Mouse (Mus musculus) MEL (cell line): ENCODE results near the gene Erich6b. TPM values are rescaled to one million over a fixed set of nuclear protein-coding genes. Genes with fewer than 3 reads are reported as not detected.

ENCODE experiments used
- DNase-seq: peaks from one replicate; pipeline ENCODE4 v3.0.0; 2011; ENCODE audit warnings: low read depth, low spot score
- H3K27ac ChIP-seq: 2 replicates; pipeline ENCODE4 v1.5.1; 2012; ENCODE audit warnings: low read depth, mild to moderate bottlenecking, control low read depth, low read length, moderate library complexity; ENCODE audit not compliant: control insufficient read depth
- H3K27me3 ChIP-seq, 2 experiments: fragments of 150-350 bp in 1 of 2; sonication (generic) in 1 of 2; 2 replicates each; pipeline ENCODE4 v1.6.1; 2012; ENCODE audit warnings: low read length in 2 of 2, mild to moderate bottlenecking in 2 of 2, improper control_type of control experiment in 1 of 2, moderate library complexity in 1 of 2; ENCODE audit not compliant: insufficient read depth in 2 of 2, control insufficient read depth in 1 of 2
- H3K36me3 ChIP-seq, 2 experiments: 2 replicates each; pipeline ENCODE4 v1.6.1; 2012 to 2014; ENCODE audit warnings: low read length in 2 of 2, improper control_type of control experiment in 1 of 2, inconsistent platforms in 1 of 2, mild to moderate bottlenecking in 1 of 2; ENCODE audit not compliant: insufficient read depth in 2 of 2, control insufficient read depth in 1 of 2
- H3K4me1 ChIP-seq, 2 experiments: fragments of 150-350 bp in 1 of 2; sonication (generic) in 1 of 2; 2 replicates each; pipeline ENCODE4 v1.6.1; 2012; ENCODE audit warnings: low read length in 2 of 2, improper control_type of control experiment in 1 of 2, mild to moderate bottlenecking in 1 of 2; ENCODE audit not compliant: insufficient read depth in 2 of 2, control insufficient read depth in 1 of 2
- H3K4me3 ChIP-seq, 2 experiments: fragments of 150-350 bp in 1 of 2; sonication (generic) in 1 of 2; 2 replicates each; pipeline ENCODE4 v1.5.1; 2012; ENCODE audit warnings: low read depth in 2 of 2, low read length in 2 of 2, mild to moderate bottlenecking in 2 of 2, moderate library complexity in 2 of 2, control low read depth in 1 of 2, improper control_type of control experiment in 1 of 2; ENCODE audit not compliant: control insufficient read depth in 1 of 2, insufficient read depth in 1 of 2
- H3K79me2 ChIP-seq: 2 replicates; pipeline ENCODE4 v1.6.1; 2012; ENCODE audit warnings: mild to moderate bottlenecking, low read length, moderate library complexity; ENCODE audit not compliant: control insufficient read depth, poor library complexity, insufficient read depth
- H3K9ac ChIP-seq: 2 replicates; pipeline ENCODE4 v1.6.1; 2012; ENCODE audit warnings: low read depth, mild to moderate bottlenecking, control low read depth, low read length, moderate library complexity; ENCODE audit not compliant: control insufficient read depth, poor library complexity, severe bottlenecking
- H3K9me3 ChIP-seq: fragments of 150-350 bp; sonication (generic); replicated peaks from 2 replicates; pipeline ENCODE4 v1.6.1; 2012; ENCODE audit warnings: mild to moderate bottlenecking, low read length, improper control_type of control experiment, moderate library complexity; ENCODE audit not compliant: insufficient read depth
- CHD1 ChIP-seq: IDR thresholded peaks from 2 replicates; pipeline ENCODE4 v1.6.1; 2012; ENCODE audit warnings: low read depth, mild to moderate bottlenecking, inconsistent platforms, low read length, improper control_type of control experiment
- EP300 ChIP-seq, 2 experiments: IDR thresholded peaks; 2 replicates each; pipeline ENCODE4 v1.6.1; 2011; ENCODE audit warnings: improper control_type of control experiment in 2 of 2, low read length in 2 of 2, low read depth in 1 of 2, mild to moderate bottlenecking in 1 of 2
- ETS1 ChIP-seq: IDR thresholded peaks from 2 replicates; pipeline ENCODE4 v1.6.1; 2012; ENCODE audit warnings: low read depth, mild to moderate bottlenecking, inconsistent platforms, low read length, improper control_type of control experiment, moderate library complexity
- GABPA ChIP-seq: IDR thresholded peaks from 2 replicates; pipeline ENCODE4 v1.6.1; 2012; ENCODE audit warnings: low read depth, mild to moderate bottlenecking, inconsistent platforms, low read length, improper control_type of control experiment, moderate library complexity
- HCFC1 ChIP-seq: IDR thresholded peaks from 2 replicates; pipeline ENCODE4 v1.6.1; 2012; ENCODE audit warnings: low read depth, mild to moderate bottlenecking, inconsistent platforms, low read length, improper control_type of control experiment, moderate library complexity
- KAT2A ChIP-seq: conservative IDR thresholded peaks from 2 replicates; pipeline ENCODE4 v1.6.1; 2012; ENCODE audit warnings: low read depth, low read length, improper control_type of control experiment, inconsistent platforms
- MAX ChIP-seq: IDR thresholded peaks from 2 replicates; pipeline ENCODE4 v1.6.1; 2011; ENCODE audit warnings: low read length, improper control_type of control experiment
- MEF2A ChIP-seq: IDR thresholded peaks from 2 replicates; pipeline ENCODE4 v1.6.1; 2014; ENCODE audit warnings: low read depth, mild to moderate bottlenecking, inconsistent platforms, low read length, improper control_type of control experiment; ENCODE audit not compliant: poor library complexity, insufficient replicate concordance, severe bottlenecking; ENCODE audit errors: extremely low read depth
- NRF1 ChIP-seq: IDR thresholded peaks from 2 replicates; pipeline ENCODE4 v1.6.1; 2014; ENCODE audit warnings: low read depth, mild to moderate bottlenecking, inconsistent platforms, low read length, improper control_type of control experiment, moderate library complexity; ENCODE audit not compliant: poor library complexity, insufficient read depth, severe bottlenecking
- POLR2A ChIP-seq, 2 experiments: IDR thresholded peaks; 2 replicates each; pipeline ENCODE4 v1.6.1; 2011 to 2012; ENCODE audit warnings: low read length in 2 of 2, mild to moderate bottlenecking in 2 of 2, control low read depth in 1 of 2, improper control_type of control experiment in 1 of 2, low read depth in 1 of 2, moderate library complexity in 1 of 2; ENCODE audit not compliant: control insufficient read depth in 1 of 2, insufficient read depth in 1 of 2, poor library complexity in 1 of 2
- POLR2AphosphoS2 ChIP-seq: IDR thresholded peaks from 2 replicates; pipeline ENCODE4 v1.6.1; 2011; ENCODE audit warnings: low read length, improper control_type of control experiment
- RAD21 ChIP-seq: IDR thresholded peaks from 2 replicates; pipeline ENCODE4 v1.6.1; 2011; ENCODE audit warnings: mild to moderate bottlenecking, low read depth, low read length, improper control_type of control experiment
- RCOR1 ChIP-seq: IDR thresholded peaks from 2 replicates; pipeline ENCODE4 v1.6.1; 2012; ENCODE audit warnings: low read depth, mild to moderate bottlenecking, inconsistent platforms, low read length, improper control_type of control experiment
- TAL1 ChIP-seq: IDR thresholded peaks from 2 replicates; pipeline ENCODE4 v1.6.1; 2012; ENCODE audit warnings: mild to moderate bottlenecking, inconsistent platforms, low read length, moderate library complexity, mixed read lengths
- TCF12 ChIP-seq: IDR thresholded peaks from 2 replicates; pipeline ENCODE4 v1.6.1; 2014; ENCODE audit warnings: low read depth, mild to moderate bottlenecking, inconsistent platforms, low read length, improper control_type of control experiment, moderate library complexity
- UBTF ChIP-seq: IDR thresholded peaks from 2 replicates; pipeline ENCODE4 v1.6.1; 2012; ENCODE audit warnings: low read depth, mild to moderate bottlenecking, inconsistent platforms, low read length, improper control_type of control experiment, moderate library complexity, borderline replicate concordance; ENCODE audit not compliant: insufficient read depth
- ZKSCAN1 ChIP-seq: IDR thresholded peaks from 2 replicates; pipeline ENCODE4 v1.6.1; 2012; ENCODE audit warnings: low read depth, mild to moderate bottlenecking, inconsistent platforms, low read length, improper control_type of control experiment, moderate library complexity
- ZMIZ1 ChIP-seq: IDR thresholded peaks from 2 replicates; pipeline ENCODE4 v1.6.1; 2012; ENCODE audit warnings: low read depth, mild to moderate bottlenecking, inconsistent platforms, low read length, improper control_type of control experiment, moderate library complexity
- polyA plus RNA-seq, 2 experiments: library from polyadenylated mRNA; stranded (reverse) in 1 of 2; unstranded in 1 of 2; fragments of >175 nt in 1 of 2; fragments of >200 nt in 1 of 2; gene quantifications; 2 replicates each; pipeline versions ENCODE4 v1.2.1 to v1.2.4; 2012; ENCODE audit warnings: low replicate concordance in 2 of 2, low read depth in 1 of 2; ENCODE audit not compliant: insufficient read length in 2 of 2, insufficient read depth in 1 of 2, missing spikeins in 1 of 2
- total RNA-seq: library from RNA; depleted of rRNA; stranded (reverse); fragments of 300-350 nt; gene quantifications from 2 replicates; pipeline ENCODE4 v1.2.3, GENCODE M21; 2012

Gene Erich6b
- total and polyA plus RNA-seq, 3 experiments = not detected

GRCm38 (mm10) chr14:75676316-75676715 lies 34.3 kb downstream of the Erich6b start:
- Histone ChIP-seq H3K4me3 (no peak overlapping the region), H3K4me1 (no peaks in the 10 kb centered on the region), H3K9me3 (no peaks in the 10 kb centered on the region), H3K9ac (no peak overlapping the region), H3K79me2 (no peaks in the 10 kb centered on the region), H3K27me3 (peaks cover 0 to 4% of the 10 kb centered on the region in 2 experiments; a peak in 3 of 4 replicates), H3K36me3 (no peaks in the 10 kb centered on the region), H3K27ac (no peak overlapping the region)
- TF ChIP-seq TCF12 (no peak), ETS1 (no peak), POLR2AphosphoS2 (no peak), ZKSCAN1 (no peak), ZMIZ1 (no peak), KAT2A (no peak), TAL1 (no peak), RCOR1 (no peak), HCFC1 (no peak), MAX (no peak), GABPA (no peak), NRF1 (no peak), EP300 (IDR thresholded peaks at IDR 0.05; ENCODE audit: low read depth in 1 of 2, low read length in 2 of 2) (no peak), RAD21 (no peak), UBTF (no peak), CHD1 (no peak)
- DNase-seq = no peak

GRCm38 (mm10) chr14:75690428-75690827 lies 48.4 kb downstream of the Erich6b start:
- Histone ChIP-seq H3K27ac (no peak overlapping the region), H3K36me3 (no peaks in the 10 kb centered on the region), H3K9ac (no peak overlapping the region), H3K27me3 (peaks cover 0 to 1% of the 10 kb centered on the region in 2 experiments; a peak in 1 of 4 replicates), H3K9me3 (no peaks in the 10 kb centered on the region), H3K79me2 (no peaks in the 10 kb centered on the region), H3K4me1 (no peaks in the 10 kb centered on the region), H3K4me3 (no peak overlapping the region)
- TF ChIP-seq POLR2A (IDR thresholded peaks at IDR 0.05; ENCODE audit: control insufficient read depth in 1 of 2, insufficient read depth in 1 of 2, low read depth in 1 of 2, low read length in 2 of 2, poor library complexity in 1 of 2) (no peak), MEF2A (no peak)
- DNase-seq = no peak
